Mouse (Mus musculus) lung, adult 2 months (tissue): ENCODE results near the gene Acot6. TPM values are rescaled to one million over a fixed set of nuclear protein-coding genes. Genes with fewer than 3 reads are reported as not detected.
"Not testable (repeated sequence)": the region's sequence is repeated elsewhere in the genome, so short reads cannot be mapped to it uniquely, and the experiment has no call there.

Experiments
- DNase-seq: peaks from one replicate; pipeline ENCODE4 v3.0.0; 2022
- H3K4me1 ChIP-seq: fragments of 200-500 bp; 2 replicates; pipeline ENCODE4 v1.6.1; 2011; ENCODE audit warnings: low read length; ENCODE audit not compliant: control insufficient read depth, insufficient read depth
- H3K4me3 ChIP-seq: fragments of 200-500 bp; replicated peaks from 2 replicates; pipeline ENCODE3; 2011; ENCODE audit warnings: low read depth, mild to moderate bottlenecking, control low read depth, low read length; ENCODE audit errors: extremely low read depth
- CTCF ChIP-seq: fragments of 200-500 bp; IDR thresholded peaks from 2 replicates; pipeline ENCODE4 v1.5.1; 2011; ENCODE audit warnings: mild to moderate bottlenecking, low read length, control low read depth; ENCODE audit not compliant: insufficient read depth
- POLR2A ChIP-seq: fragments of 200-500 bp; IDR thresholded peaks from 2 replicates; pipeline ENCODE4 v1.6.1; 2011; ENCODE audit warnings: low read depth, mild to moderate bottlenecking, control low read depth, low read length, borderline replicate concordance; ENCODE audit errors: extremely low read depth
- WGBS: fragments of 180-500 bp; shearing (Covaris S2); methylation state at CpG from one replicate; pipeline ENCODE4 v1.1.7; 2018; 5-methylcytosine and 5-hydroxymethylcytosine counted together
- polyA plus RNA-seq: library from polyadenylated mRNA; depleted of rRNA; stranded (reverse); fragments of >200 nt; gene quantifications from 2 replicates; pipeline ENCODE4 v1.2.3, GENCODE M21; 2012

The Acot6 gene
- polyA plus RNA-seq, 1 experiment = 1.9 TPM

GRCm38 (mm10) chr12:84063833-84064232 lies 36.6 kb upstream of the Acot6 start:
- Histone ChIP-seq H3K4me3 (no peak overlapping the region), H3K4me1 (no peaks in the 10 kb centered on the region)
- TF ChIP-seq CTCF = no peak
- no peak for TF ChIP-seq POLR2A
- 70% methylated on average over 2 of the region's 2 CpGs for WGBS
- no peak for DNase-seq

- Histone ChIP-seq H3K4me1 (no peaks in the 10 kb centered on the region), H3K4me3 (no peak overlapping the region)
- TF ChIP-seq CTCF (no peak), POLR2A (no peak)
- 74% methylated on average over 8 of the region's 8 CpGs for WGBS
- no peak for DNase-seq
These were observed 35.8 kb upstream of the Acot6 start for GRCm38 (mm10) chr12:84064621-84065020.

- TF ChIP-seq CTCF = no peak
- TF ChIP-seq POLR2A = no peak
- WGBS = 76% methylated on average over 4 of the region's 4 CpGs
- no peak for DNase-seq
- Histone ChIP-seq H3K4me1 (no peaks in the 10 kb centered on the region), H3K4me3 (no peak overlapping the region)
These were observed 32.7 kb upstream of the Acot6 start for GRCm38 (mm10) chr12:84067752-84068151.

- no peak for TF ChIP-seq CTCF
- no peak for TF ChIP-seq POLR2A
- 68% methylated on average over 8 of the region's 8 CpGs for WGBS
- Histone ChIP-seq H3K4me1 (no peaks in the 10 kb centered on the region), H3K4me3 (no peak overlapping the region)
- no peak for DNase-seq
These were observed 32.2 kb upstream of the Acot6 start for GRCm38 (mm10) chr12:84068296-84068695.

- WGBS = 44% methylated on average over 9 of the region's 9 CpGs
- TF ChIP-seq CTCF = no peak
- no peak for TF ChIP-seq POLR2A
- no peaks in the 10 kb centered on the region for H3K4me1 ChIP-seq
- no peak within 1 kb of the TSS for H3K4me3 ChIP-seq
- DNase-seq = no peak
These were observed 31.5 kb upstream of the Acot6 start, which contains the start of gene Acot5 for GRCm38 (mm10) chr12:84068986-84069385. TSS of gene Acot5 (plus strand) at chr12:84069325.

GRCm38 (mm10) chr12:84069582-84069981 lies 30.9 kb upstream of the Acot6 start:
- 3% methylated on average over 48 of the region's 52 CpGs for WGBS
- H3K4me3 ChIP-seq, H3K4me1 ChIP-seq: not testable (repeated sequence)
- DNase-seq = peak; percentile 21

- DNase-seq = no peak
- no peak for TF ChIP-seq POLR2A
- TF ChIP-seq CTCF = no peak
- no peaks in the 10 kb centered on the region for H3K4me1 ChIP-seq
- no peak overlapping the region for H3K4me3 ChIP-seq
- WGBS = 94% methylated on average over 2 of the region's 2 CpGs
These were observed 28.8 kb upstream of the Acot6 start for GRCm38 (mm10) chr12:84071696-84072095.

GRCm38 (mm10) chr12:84077371-84077990 lies 23.0 kb upstream of the Acot6 start:
- Histone ChIP-seq H3K4me1 (no peaks in the 10 kb centered on the region), H3K4me3 (no peak overlapping the region)
- no peak for DNase-seq
- TF ChIP-seq CTCF = no peak
- no peak for TF ChIP-seq POLR2A
- WGBS = 76% methylated on average over 4 of the region's 4 CpGs

- WGBS = 81% methylated on average over 2 of the region's 2 CpGs
- Histone ChIP-seq H3K4me3 (no peak overlapping the region), H3K4me1 (no peaks in the 10 kb centered on the region)
- no peak for DNase-seq
- no peak for TF ChIP-seq CTCF
- no peak for TF ChIP-seq POLR2A
These were observed 16.6 kb upstream of the Acot6 start for GRCm38 (mm10) chr12:84083842-84084241.

- 71% methylated on average over 4 of the region's 4 CpGs for WGBS
- no peak for TF ChIP-seq CTCF
- no peak for TF ChIP-seq POLR2A
These were observed 15.9 kb upstream of the Acot6 start for GRCm38 (mm10) chr12:84084581-84084980.

GRCm38 (mm10) chr12:84094666-84095065 lies 5.8 kb upstream of the Acot6 start:
- not testable (repeated sequence) for H3K4me1 ChIP-seq, H3K4me3 ChIP-seq, DNase-seq
- WGBS = 93% methylated on average over 5 of the region's 5 CpGs

More at GRCm38 (mm10) chr12:84084581-84084980, 15.9 kb upstream of the Acot6 start:
- no peak for DNase-seq
- no peak overlapping the region for H3K4me3 ChIP-seq
- H3K4me1 ChIP-seq = no peaks in the 10 kb centered on the region
